Mouse (Mus musculus): ENCODE data around the gene Slc4a10. TPM values are rescaled to one million over a fixed set of nuclear protein-coding genes. Genes with fewer than 3 reads are reported as not detected.

Gene Slc4a10
- polyA plus RNA-seq (2014; fragmentation: Illumina TruSeq; extraction: RNeasy Lipid Tissue Mini Kit (QIAGEN cat#74804); ENCODE audit: low read depth, low replicate concordance) = not detected

GRCm38 (mm10) chr2:62046421-62046845, at the start of gene Slc4a10:
Gene Slc4a10 (plus strand): TSS chr2:62046462.

Other genes with a start within 250 kb of the Slc4a10 start
- not detected for gene Tbr1, start 243.5 kb upstream of the Slc4a10 start, polyA plus RNA-seq (2014; fragmentation: Illumina TruSeq; extraction: RNeasy Lipid Tissue Mini Kit (QIAGEN cat#74804); ENCODE audit: low read depth, low replicate concordance)

Data from adipose tissue, adult 10 weeks (tissue).